Mouse (Mus musculus): ENCODE data around the gene Znhit6.
A peak's percentile ranks its signal among the peaks of the same experiment; 100 is the strongest.

Znhit6 gene

GRCm38 (mm10) chr3:145646009-145646408 is 70.0 kb downstream of the Znhit6 start:
- no peak for DNase-seq (ENCODE audit: low spot score)

DNA sequence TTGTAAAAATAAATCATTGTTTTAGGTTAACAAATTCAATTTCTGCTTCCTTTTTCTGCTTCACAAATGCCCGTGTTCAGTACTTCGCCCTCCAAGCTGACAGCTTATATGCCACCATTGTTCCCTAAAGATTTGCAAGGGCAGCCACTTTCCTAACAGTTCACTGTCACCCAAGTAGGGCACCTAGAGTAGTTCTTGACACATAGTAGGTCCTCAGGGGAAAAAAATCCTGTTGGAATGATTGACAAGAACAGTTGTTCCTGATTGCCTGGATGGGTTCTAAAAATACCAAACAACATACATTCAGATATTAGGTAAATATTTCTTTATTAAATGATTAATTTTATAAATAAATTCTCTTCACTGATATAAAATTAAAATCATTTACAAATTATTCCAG is 70.7 kb downstream of the Znhit6 start:
- DNase-seq (ENCODE audit: low spot score), result no peak

GRCm38 (mm10) chr3:145647416-145647815 is 71.4 kb downstream of the Znhit6 start:
- no peak for DNase-seq (ENCODE audit: low spot score)

DNA sequence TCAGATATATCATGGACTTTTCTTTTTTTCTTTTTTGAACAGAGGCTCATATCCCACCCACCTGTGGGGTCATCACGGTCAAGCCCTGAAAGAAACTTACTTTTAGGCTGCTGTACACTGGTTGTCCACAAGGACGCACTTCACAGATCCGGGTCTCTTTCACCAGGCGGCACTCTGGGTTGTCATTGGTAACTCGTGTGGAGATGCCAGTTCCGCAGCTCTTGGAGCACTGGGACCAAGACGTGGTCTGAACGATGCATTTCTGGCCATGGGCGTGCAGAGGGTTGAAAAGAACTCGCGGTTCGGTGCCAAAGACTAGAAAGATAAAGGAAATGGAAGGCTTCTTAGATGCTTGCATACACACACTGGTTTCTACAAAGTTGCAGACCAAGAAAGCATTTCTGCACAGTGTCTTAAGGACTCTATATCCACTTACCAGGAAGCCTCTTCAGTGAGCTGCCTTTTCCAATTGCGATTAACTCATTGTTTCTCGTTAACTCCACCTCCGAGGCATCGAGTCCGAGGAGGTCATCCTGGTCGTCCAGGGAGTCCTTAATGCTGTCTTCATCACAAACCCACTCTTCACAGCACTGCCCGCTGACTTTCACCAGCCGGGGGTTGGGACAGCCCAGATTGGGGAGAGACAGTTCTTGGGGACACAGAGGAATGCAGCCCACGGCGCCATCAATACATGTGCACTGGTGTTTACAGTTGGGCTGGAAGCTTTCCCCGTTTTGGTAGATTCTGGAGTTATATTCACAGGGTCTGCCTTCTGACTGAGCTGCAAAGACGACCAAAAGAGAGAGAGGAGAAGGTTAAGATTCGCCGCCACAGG is 72.3 kb downstream of the Znhit6 start:
- no peak for DNase-seq (ENCODE audit: low spot score)

- peak; percentile 32 for DNase-seq (ENCODE audit: low spot score)
Measured at GRCm38 (mm10) chr3:145648991-145649851, 73.2 kb downstream of the Znhit6 start.

- peak; percentile 69 for DNase-seq (ENCODE audit: low spot score)
Measured at GRCm38 (mm10) chr3:145649852-145650202, 73.8 kb downstream of the Znhit6 start, which contains the start of gene Ccn1. Gene Ccn1, minus strand, starts transcription at chr3:145649981.

- no peak for DNase-seq (ENCODE audit: low spot score)
Measured at GRCm38 (mm10) chr3:145650298-145651011, 74.5 kb downstream of the Znhit6 start.

- no peak for DNase-seq (ENCODE audit: low spot score)
Measured at GRCm38 (mm10) chr3:145651029-145651977, 75.3 kb downstream of the Znhit6 start.

GRCm38 (mm10) chr3:145651978-145652321 is 75.9 kb downstream of the Znhit6 start:
- no peak for DNase-seq (ENCODE audit: low spot score)

DNA sequence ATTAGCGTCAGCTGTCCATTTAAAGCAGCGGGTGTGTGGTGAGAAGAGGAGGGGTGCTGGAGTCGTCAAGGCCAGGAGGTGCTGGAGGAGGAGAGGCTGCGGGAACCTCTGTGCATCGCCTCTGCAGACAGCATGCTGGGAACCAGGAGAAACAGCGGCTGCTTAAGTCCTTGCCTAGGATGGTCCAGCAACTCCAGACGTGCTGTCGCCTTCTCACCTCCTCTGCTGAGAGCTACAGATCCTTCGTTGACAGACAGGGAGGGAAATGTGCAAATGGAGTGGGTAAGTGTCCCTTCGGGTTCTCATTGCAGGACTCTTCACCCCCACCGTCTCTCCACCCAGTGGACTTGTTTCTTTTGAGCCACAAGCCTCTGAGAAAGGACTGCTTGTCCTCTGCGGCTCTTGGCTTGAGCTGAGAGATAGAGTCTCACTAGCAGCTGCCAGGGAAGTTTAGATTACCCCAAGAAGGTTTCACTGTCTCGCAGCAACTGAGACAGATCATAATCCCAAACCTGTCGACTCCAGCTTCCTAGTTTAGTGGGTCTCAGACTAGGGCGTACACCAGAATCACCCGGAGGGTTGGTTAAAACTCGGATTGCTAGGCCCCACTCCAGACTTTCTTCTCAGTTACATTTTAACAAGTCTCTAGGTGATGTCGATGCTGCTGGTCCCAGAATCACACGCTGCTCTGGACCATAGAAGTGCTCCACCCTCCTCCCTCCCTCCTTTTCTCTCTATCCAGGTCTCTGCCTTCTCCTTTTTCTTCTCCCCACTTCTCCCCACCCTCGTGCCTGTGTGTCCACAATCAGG is 76.5 kb downstream of the Znhit6 start:
- no peak for DNase-seq (ENCODE audit: low spot score)

DNA sequence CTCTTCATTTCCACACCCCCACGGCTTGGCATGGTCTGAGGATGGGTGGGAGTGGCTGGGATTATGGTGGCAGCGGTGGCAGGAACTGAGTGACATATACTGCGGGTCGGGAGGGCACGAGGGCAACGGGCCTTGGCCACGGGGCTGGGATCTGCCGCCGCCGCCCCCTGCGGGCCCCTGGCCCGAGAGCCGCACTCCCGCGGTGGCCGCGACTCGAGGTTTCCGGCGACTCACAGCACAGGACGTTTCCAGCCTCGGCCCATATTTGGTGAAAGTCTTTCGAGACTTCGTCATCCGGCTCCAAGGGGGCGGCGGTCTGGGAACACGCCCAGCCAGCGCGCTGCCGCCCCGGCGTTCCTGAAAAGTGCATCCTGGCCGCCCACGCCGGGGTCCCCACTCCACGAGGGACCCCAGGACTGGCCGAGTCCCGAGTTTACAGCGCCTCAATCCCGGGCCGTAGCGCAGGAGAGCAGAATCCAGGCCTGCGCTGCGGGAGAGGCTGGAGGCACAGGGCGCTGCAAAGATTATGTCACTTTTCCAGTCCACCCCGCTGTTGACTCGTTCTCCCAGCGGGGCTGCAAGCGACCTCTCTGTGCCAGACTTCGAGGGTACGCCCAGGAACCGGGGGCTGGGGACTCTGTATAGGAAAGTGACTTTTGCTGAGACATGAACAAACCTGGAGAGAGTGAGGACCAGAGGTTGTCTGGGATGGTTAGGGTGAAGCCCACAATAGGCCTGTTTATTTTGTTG is 77.4 kb downstream of the Znhit6 start:
- peak; percentile 62 for DNase-seq (ENCODE audit: low spot score)

DNA sequence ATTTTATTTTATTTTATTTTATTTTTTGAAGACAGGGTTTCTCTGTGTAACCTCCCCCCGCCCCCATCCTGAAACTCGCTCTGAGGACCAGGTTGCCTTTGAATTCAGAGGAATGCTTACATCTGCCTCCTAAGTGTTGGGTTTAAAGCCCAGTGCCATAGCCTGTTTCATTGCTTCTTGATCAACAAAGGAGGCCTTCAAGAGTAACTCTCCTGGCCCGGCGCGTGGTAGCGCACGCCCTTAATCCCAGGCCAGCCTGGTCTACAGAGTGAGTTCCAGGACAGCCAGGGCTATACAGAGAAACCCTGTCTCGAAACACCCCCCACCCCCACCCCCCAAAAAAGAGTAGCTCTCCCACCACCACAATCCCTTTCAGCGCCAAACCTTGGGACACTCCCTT is 78.0 kb downstream of the Znhit6 start:
- no peak for DNase-seq (ENCODE audit: low spot score)
